Mouse (Mus musculus) midbrain, embryonic 12.5 days (tissue): ENCODE measurements around the gene Ppp1r21. TPM values are rescaled to one million over a fixed set of nuclear protein-coding genes. Genes with fewer than 3 reads are reported as not detected.

Experiments
- ATAC-seq: fragments of 200-750 bp; cut with Nextera tagmentation; 2 replicates; pipeline ENCODE4 v1.8.0; 2017; ENCODE audit warnings: low read depth, moderate TSS enrichment, moderate library complexity; ENCODE audit not compliant: low FRiP score
- H3K27ac ChIP-seq: fragments of 300-500 bp; sonication (generic); replicated peaks from 2 replicates; pipeline ENCODE4 v1.5.1; 2016; ENCODE audit warnings: mild to moderate bottlenecking
- H3K27me3 ChIP-seq: fragments of 300-500 bp; sonication (generic); 2 replicates; pipeline ENCODE4 v1.6.1; 2016; ENCODE audit warnings: mild to moderate bottlenecking
- H3K36me3 ChIP-seq: fragments of 300-500 bp; sonication (generic); 2 replicates; pipeline ENCODE4 v1.6.1; 2016
- H3K4me1 ChIP-seq: fragments of 300-500 bp; sonication (generic); 2 replicates; pipeline ENCODE4 v1.6.1; 2016
- H3K4me2 ChIP-seq: fragments of 300-500 bp; sonication (generic); replicated peaks from 2 replicates; pipeline ENCODE4 v1.6.1; 2016; ENCODE audit warnings: mild to moderate bottlenecking, moderate library complexity
- H3K4me3 ChIP-seq: fragments of 300-500 bp; sonication (generic); 2 replicates; pipeline ENCODE4 v1.5.1; 2016; ENCODE audit warnings: mild to moderate bottlenecking
- H3K9ac ChIP-seq: fragments of 300-500 bp; sonication (generic); replicated peaks from 2 replicates; pipeline ENCODE4 v1.6.1; 2016; ENCODE audit warnings: mild to moderate bottlenecking, moderate library complexity
- H3K9me3 ChIP-seq: fragments of 300-500 bp; sonication (generic); 2 replicates; pipeline ENCODE4 v1.6.1; 2016; ENCODE audit warnings: mild to moderate bottlenecking
- WGBS: fragments of 180-500 bp; shearing (Covaris S2); methylation state at CpG from one replicate; pipeline ENCODE4 v1.1.7; 2016; 5-methylcytosine and 5-hydroxymethylcytosine counted together
- polyA plus RNA-seq: library from polyadenylated mRNA; unstranded; fragments of >200 nt; fragmentation: Nextera tagmentation; extraction: Ambion mirVana; gene quantifications from 2 replicates; pipeline ENCODE4 v1.2.1, GENCODE M21; 2016

Ppp1r21 gene
- polyA plus RNA-seq, 1 experiment from 2014 or later = 24.2 TPM

GRCm38 (mm10) chr17:88553473-88554087 lies 23.7 kb downstream of the Ppp1r21 start:
- WGBS = 85% methylated on average over 11 of the region's 11 CpGs
- Histone ChIP-seq H3K4me2 (no peak overlapping the region), H3K36me3 (peaks cover 43% of the 10 kb centered on the region), H3K9me3 (no peaks in the 10 kb centered on the region), H3K27ac (no peak overlapping the region), H3K27me3 (no peaks in the 10 kb centered on the region), H3K4me3 (no peak overlapping the region), H3K9ac (no peak overlapping the region), H3K4me1 (peaks cover 9% of the 10 kb centered on the region; the same call in 1 of the 2 replicates)
- ATAC-seq = no peak

GRCm38 (mm10) chr17:88556176-88556575 lies 26.3 kb downstream of the Ppp1r21 start:
- H3K27ac ChIP-seq = no peak overlapping the region
- no peak for ATAC-seq

GRCm38 (mm10) chr17:88556688-88557087 lies 26.8 kb downstream of the Ppp1r21 start:
- H3K36me3 ChIP-seq = peaks cover 30% of the 10 kb centered on the region
- 80% methylated on average over 4 of the region's 4 CpGs for WGBS
- H3K27ac ChIP-seq = no peak overlapping the region
- no peak for ATAC-seq
- no peaks in the 10 kb centered on the region for H3K27me3 ChIP-seq
- H3K4me2 ChIP-seq = no peak overlapping the region
- H3K4me1 ChIP-seq = peaks cover 9% of the 10 kb centered on the region; the same call in 1 of the 2 replicates
- H3K9me3 ChIP-seq = no peaks in the 10 kb centered on the region
- no peak overlapping the region for H3K9ac ChIP-seq
- no peak overlapping the region for H3K4me3 ChIP-seq

More at GRCm38 (mm10) chr17:88556176-88556575, 26.3 kb downstream of the Ppp1r21 start:
- Histone ChIP-seq H3K36me3 (peaks cover 30% of the 10 kb centered on the region), H3K9ac (no peak overlapping the region), H3K4me1 (peaks cover 9% of the 10 kb centered on the region; the same call in 1 of the 2 replicates), H3K4me3 (no peak overlapping the region), H3K4me2 (no peak overlapping the region), H3K27me3 (no peaks in the 10 kb centered on the region), H3K9me3 (no peaks in the 10 kb centered on the region)
- WGBS = 88% methylated on average over 13 of the region's 13 CpGs

GRCm38 (mm10) chr17:88558168-88558842 lies 28.4 kb downstream of the Ppp1r21 start:
- Histone ChIP-seq H3K9ac (no peak overlapping the region), H3K36me3 (peaks cover 36% of the 10 kb centered on the region)
- 39% methylated on average over 13 of the region's 13 CpGs for WGBS

GRCm38 (mm10) chr17:88563611-88564010 lies 33.7 kb downstream of the Ppp1r21 start:
- H3K4me3 ChIP-seq = no peak overlapping the region
- no peak overlapping the region for H3K9ac ChIP-seq
- ATAC-seq = no peak
- H3K27ac ChIP-seq = no peak overlapping the region
- H3K36me3 ChIP-seq = peaks cover 25% of the 10 kb centered on the region
- no peaks in the 10 kb centered on the region for H3K9me3 ChIP-seq
- H3K4me1 ChIP-seq = no peaks in the 10 kb centered on the region
- no peaks in the 10 kb centered on the region for H3K27me3 ChIP-seq
- no peak overlapping the region for H3K4me2 ChIP-seq
- WGBS = 86% methylated on average over 3 of the region's 3 CpGs

More at GRCm38 (mm10) chr17:88558168-88558842, 28.4 kb downstream of the Ppp1r21 start:
- Histone ChIP-seq H3K9me3 (no peaks in the 10 kb centered on the region), H3K4me3 (no peak overlapping the region), H3K27ac (peak overlapping the region; percentile 42; the same call in 1 of the 2 replicates), H3K4me2 (no peak overlapping the region), H3K27me3 (no peaks in the 10 kb centered on the region), H3K4me1 (no peaks in the 10 kb centered on the region)
- peak; percentile 64; the same call in 1 of the 2 replicates for ATAC-seq

GRCm38 (mm10) chr17:88569807-88570540 lies 40.1 kb downstream of the Ppp1r21 start:
- no peak for ATAC-seq
- H3K9me3 ChIP-seq = no peaks in the 10 kb centered on the region
- H3K4me2 ChIP-seq = no peak overlapping the region
- H3K9ac ChIP-seq = no peak overlapping the region
- H3K27me3 ChIP-seq = no peaks in the 10 kb centered on the region
- H3K36me3 ChIP-seq = peaks cover 63% of the 10 kb centered on the region
- H3K4me1 ChIP-seq = 0 out of 2 replicates have a peak, but pooled peaks cover 9% of the 10 kb centered on the region
- H3K27ac ChIP-seq = no peak overlapping the region
- WGBS = 67% methylated on average over 10 of the region's 10 CpGs
- H3K4me3 ChIP-seq = no peak overlapping the region

- no peak overlapping the region for H3K4me2 ChIP-seq
- H3K4me3 ChIP-seq = no peak overlapping the region
- no peak for ATAC-seq
- no peaks in the 10 kb centered on the region for H3K27me3 ChIP-seq
- no peak overlapping the region for H3K27ac ChIP-seq
- 81% methylated on average over 11 of the region's 11 CpGs for WGBS
- 0 out of 2 replicates have a peak, but pooled peaks cover 9% of the 10 kb centered on the region for H3K4me1 ChIP-seq
- H3K9ac ChIP-seq = no peak overlapping the region
- no peaks in the 10 kb centered on the region for H3K9me3 ChIP-seq
- H3K36me3 ChIP-seq = peaks cover 63% of the 10 kb centered on the region
Observed at GRCm38 (mm10) chr17:88570784-88571183, 40.9 kb downstream of the Ppp1r21 start.

GRCm38 (mm10) chr17:88574811-88575210 lies 44.9 kb downstream of the Ppp1r21 start:
- Histone ChIP-seq H3K36me3 (peaks cover 67% of the 10 kb centered on the region), H3K9ac (no peak overlapping the region), H3K9me3 (no peaks in the 10 kb centered on the region), H3K4me3 (no peak overlapping the region), H3K4me2 (no peak overlapping the region), H3K27ac (no peak overlapping the region), H3K4me1 (0 out of 2 replicates have a peak, but pooled peaks cover 9% of the 10 kb centered on the region), H3K27me3 (no peaks in the 10 kb centered on the region)
- no peak for ATAC-seq
- 90% methylated on average over 5 of the region's 5 CpGs for WGBS

- WGBS = 92% methylated on average over 20 of the region's 20 CpGs
- ATAC-seq = peak; percentile 68
- H3K27ac ChIP-seq = peak overlapping the region; percentile 44
Observed at GRCm38 (mm10) chr17:88578522-88579242, 48.8 kb downstream of the Ppp1r21 start.

GRCm38 (mm10) chr17:88580556-88580955 lies 50.6 kb downstream of the Ppp1r21 start:
- H3K27me3 ChIP-seq = no peaks in the 10 kb centered on the region
- H3K4me1 ChIP-seq = no peaks in the 10 kb centered on the region
- H3K4me2 ChIP-seq = no peak overlapping the region
- no peaks in the 10 kb centered on the region for H3K9me3 ChIP-seq
- no peak overlapping the region for H3K27ac ChIP-seq
- no peak overlapping the region for H3K4me3 ChIP-seq
- 91% methylated on average over 6 of the region's 6 CpGs for WGBS
- peaks cover 83% of the 10 kb centered on the region for H3K36me3 ChIP-seq
- no peak for ATAC-seq
- no peak overlapping the region for H3K9ac ChIP-seq

More at GRCm38 (mm10) chr17:88578522-88579242, 48.8 kb downstream of the Ppp1r21 start:
- Histone ChIP-seq H3K9me3 (no peaks in the 10 kb centered on the region), H3K4me1 (no peaks in the 10 kb centered on the region), H3K9ac (no peak overlapping the region), H3K27me3 (no peaks in the 10 kb centered on the region), H3K4me3 (no peak overlapping the region), H3K4me2 (no peak overlapping the region), H3K36me3 (peaks cover 68% of the 10 kb centered on the region)

- Histone ChIP-seq H3K36me3 (peaks cover 84% of the 10 kb centered on the region), H3K4me3 (no peak overlapping the region)
Observed at GRCm38 (mm10) chr17:88581511-88582021, 51.6 kb downstream of the Ppp1r21 start.

More at GRCm38 (mm10) chr17:88581511-88582021, 51.6 kb downstream of the Ppp1r21 start:
- Histone ChIP-seq H3K4me2 (no peak overlapping the region), H3K4me1 (no peaks in the 10 kb centered on the region), H3K27ac (no peak overlapping the region), H3K9me3 (no peaks in the 10 kb centered on the region), H3K9ac (no peak overlapping the region), H3K27me3 (no peaks in the 10 kb centered on the region)
- no peak for ATAC-seq
- 88% methylated on average over 6 of the region's 6 CpGs for WGBS
